Mouse (Mus musculus) kidney, embryonic 14.5 days (tissue): ENCODE measurements at regions not wholly inside any gene's neighbourhood (a gene's known extent, or its start where the extent isn't known, plus 50 kb on each side); places are given as distances from the start of the nearest gene placed in this dataset.
"Not testable (repeated sequence)": the region's sequence is repeated elsewhere in the genome, so short reads cannot be mapped to it uniquely, and the experiment has no call there.

Experiments used
- ATAC-seq: fragments of 200-750 bp; cut with Nextera tagmentation; 2 replicates; pipeline ENCODE4 v1.8.0; 2017; ENCODE audit warnings: moderate number of reproducible peaks, mild to moderate bottlenecking, moderate TSS enrichment, moderate library complexity; ENCODE audit not compliant: low FRiP score, low TSS enrichment
- H3K27ac ChIP-seq: fragments of 300-500 bp; sonication (generic); 2 replicates; pipeline ENCODE4 v1.5.1; 2014; ENCODE audit warnings: low read depth, mild to moderate bottlenecking, low read length, moderate library complexity, mixed read lengths
- H3K27me3 ChIP-seq: fragments of 300-500 bp; sonication (generic); 2 replicates; pipeline ENCODE4 v1.6.1; 2014; ENCODE audit warnings: mild to moderate bottlenecking, low read length; ENCODE audit not compliant: control insufficient read depth, insufficient read depth
- H3K36me3 ChIP-seq: fragments of 300-500 bp; sonication (generic); 2 replicates; pipeline ENCODE4 v1.6.1; 2014; ENCODE audit warnings: low read length, mixed read lengths; ENCODE audit not compliant: control insufficient read depth, insufficient read depth
- H3K4me1 ChIP-seq: fragments of 300-500 bp; sonication (generic); 2 replicates; pipeline ENCODE4 v1.6.1; 2014; ENCODE audit warnings: low read length, mixed read lengths; ENCODE audit not compliant: control insufficient read depth, insufficient read depth
- H3K4me2 ChIP-seq: fragments of 300-500 bp; sonication (generic); replicated peaks from 2 replicates; pipeline ENCODE4 v1.6.1; 2014; ENCODE audit warnings: low read depth, mild to moderate bottlenecking, low read length
- H3K4me3 ChIP-seq: fragments of 300-500 bp; sonication (generic); 2 replicates; pipeline ENCODE4 v1.5.1; 2014; ENCODE audit warnings: mild to moderate bottlenecking, low read length
- H3K9ac ChIP-seq: fragments of 300-500 bp; sonication (generic); 2 replicates; pipeline ENCODE4 v1.6.1; 2014; ENCODE audit warnings: low read depth, mild to moderate bottlenecking, low read length, moderate library complexity
- H3K9me3 ChIP-seq: fragments of 300-500 bp; sonication (generic); 2 replicates; pipeline ENCODE4 v1.6.1; 2016; ENCODE audit warnings: low read length; ENCODE audit not compliant: control insufficient read depth
- WGBS: fragments of 180-500 bp; shearing (Covaris S2); extraction: QIAGEN DNeasy Blood & Tissue Kit; methylation state at CpG from one replicate; pipeline ENCODE4 v1.1.7; 2014; 5-methylcytosine and 5-hydroxymethylcytosine counted together

- H3K4me3 ChIP-seq = no peak overlapping the region
- no peak overlapping the region for H3K27ac ChIP-seq
- no peaks in the 10 kb centered on the region for H3K27me3 ChIP-seq
- H3K36me3 ChIP-seq = no peaks in the 10 kb centered on the region
- no peak overlapping the region for H3K9ac ChIP-seq
- no peaks in the 10 kb centered on the region for H3K4me1 ChIP-seq
- no peak overlapping the region for H3K4me2 ChIP-seq
- H3K9me3 ChIP-seq = no peaks in the 10 kb centered on the region
- no peak for ATAC-seq
- WGBS = 82% methylated on average over 2 of the region's 2 CpGs
Measured at GRCm38 (mm10) chr12:119527760-119528159, 213.7 kb downstream of the Macc1 start.

GRCm38 (mm10) chr12:119548376-119548775, 234.3 kb downstream of the Macc1 start:
- not testable (repeated sequence) for H3K4me2 ChIP-seq, H3K4me1 ChIP-seq, H3K9me3 ChIP-seq, H3K27me3 ChIP-seq, H3K4me3 ChIP-seq, H3K36me3 ChIP-seq, ATAC-seq, H3K27ac ChIP-seq, H3K9ac ChIP-seq
- 64% methylated on average over 2 of the region's 2 CpGs for WGBS

- H3K9me3 ChIP-seq = peaks cover 4% of the 10 kb centered on the region
- no peaks in the 10 kb centered on the region for H3K4me1 ChIP-seq
- H3K4me3 ChIP-seq = no peak overlapping the region
- H3K4me2 ChIP-seq = no peak overlapping the region
- H3K27me3 ChIP-seq = no peaks in the 10 kb centered on the region
- peak; percentile 46 for ATAC-seq
- H3K27ac ChIP-seq = no peak overlapping the region
- H3K9ac ChIP-seq = no peak overlapping the region
- H3K36me3 ChIP-seq = no peaks in the 10 kb centered on the region
- 62% methylated on average over 3 of the region's 3 CpGs for WGBS
Measured at GRCm38 (mm10) chr12:119576690-119577089, 262.6 kb downstream of the Macc1 start.

GRCm38 (mm10) chr12:119577280-119577679, 263.2 kb downstream of the Macc1 start:
- Histone ChIP-seq H3K27ac (no peak overlapping the region), H3K4me1 (no peaks in the 10 kb centered on the region), H3K4me2 (no peak overlapping the region), H3K9me3 (0 out of 2 replicates have a peak, but pooled peaks cover 2% of the 10 kb centered on the region), H3K36me3 (no peaks in the 10 kb centered on the region), H3K4me3 (no peak overlapping the region), H3K27me3 (no peaks in the 10 kb centered on the region), H3K9ac (no peak overlapping the region)
- no peak for ATAC-seq

- Histone ChIP-seq H3K27ac (no peak overlapping the region), H3K36me3 (no peaks in the 10 kb centered on the region), H3K4me3 (no peak overlapping the region), H3K9ac (no peak overlapping the region), H3K4me1 (no peaks in the 10 kb centered on the region), H3K27me3 (no peaks in the 10 kb centered on the region), H3K9me3 (no peaks in the 10 kb centered on the region), H3K4me2 (no peak overlapping the region)
- ATAC-seq = no peak
Measured at GRCm38 (mm10) chr12:119601361-119601760, 287.3 kb downstream of the Macc1 start.

- H3K9ac ChIP-seq = no peak overlapping the region
- ATAC-seq = no peak
- no peak overlapping the region for H3K4me2 ChIP-seq
- H3K27ac ChIP-seq = no peak overlapping the region
- H3K9me3 ChIP-seq = no peaks in the 10 kb centered on the region
- 73% methylated on average over 1 of the region's 1 CpGs for WGBS
- H3K4me1 ChIP-seq = no peaks in the 10 kb centered on the region
- H3K4me3 ChIP-seq = no peak overlapping the region
- no peaks in the 10 kb centered on the region for H3K27me3 ChIP-seq
- no peaks in the 10 kb centered on the region for H3K36me3 ChIP-seq
Measured at GRCm38 (mm10) chr12:119624238-119624637, 310.2 kb downstream of the Macc1 start.

GRCm38 (mm10) chr12:119655366-119655765, 290.3 kb upstream of the Tmem196 start:
- no peaks in the 10 kb centered on the region for H3K36me3 ChIP-seq
- WGBS = 83% methylated on average over 2 of the region's 2 CpGs
- ATAC-seq = no peak
- no peaks in the 10 kb centered on the region for H3K27me3 ChIP-seq
- no peak overlapping the region for H3K4me2 ChIP-seq
- no peaks in the 10 kb centered on the region for H3K9me3 ChIP-seq
- no peaks in the 10 kb centered on the region for H3K4me1 ChIP-seq
- H3K4me3 ChIP-seq = no peak overlapping the region
- H3K9ac ChIP-seq = no peak overlapping the region
- H3K27ac ChIP-seq = no peak overlapping the region
